Mouse (Mus musculus) CH12.LX (cell line): ENCODE results near the gene Aasdh. TPM values are rescaled to one million over a fixed set of nuclear protein-coding genes. Genes with fewer than 3 reads are reported as not detected.

Experiments used
- DNase-seq: peaks from one replicate; pipeline ENCODE4 v3.0.0-alpha.2; 2013; ENCODE audit errors: extremely low read depth
- H3K27ac ChIP-seq: 2 replicates; pipeline ENCODE4 v1.5.1; 2012; ENCODE audit warnings: low read depth, mild to moderate bottlenecking, control low read depth, moderate library complexity; ENCODE audit not compliant: insufficient read depth
- H3K27me3 ChIP-seq: replicated peaks from 2 replicates; pipeline ENCODE3; 2012; ENCODE audit warnings: inconsistent platforms
- H3K36me3 ChIP-seq, 2 experiments: replicated peaks in 1 of 2; 2 replicates each; pipeline versions ENCODE3 to v1.6.1; 2012; ENCODE audit warnings: inconsistent platforms in 1 of 2, low read length in 1 of 2, mild to moderate bottlenecking in 1 of 2, mixed read lengths in 1 of 2, moderate library complexity in 1 of 2; ENCODE audit not compliant: control insufficient read depth in 1 of 2, insufficient read depth in 1 of 2
- H3K4me1 ChIP-seq, 2 experiments: 2 replicates each; pipeline ENCODE4 v1.6.1; 2012; ENCODE audit warnings: inconsistent platforms in 1 of 2, moderate library complexity in 1 of 2; ENCODE audit not compliant: insufficient read depth in 2 of 2, control insufficient read depth in 1 of 2
- H3K4me2 ChIP-seq: 2 replicates; pipeline ENCODE4 v1.6.1; 2012; ENCODE audit warnings: low read depth, mild to moderate bottlenecking, control low read depth; ENCODE audit not compliant: poor library complexity, insufficient read depth, severe bottlenecking
- H3K4me3 ChIP-seq, 3 experiments: fragments of 150-350 bp in 1 of 3; sonication (generic) in 1 of 3; replicated peaks in 1 of 3; 2 replicates each; pipeline versions ENCODE3 to v1.5.1; 2011 to 2012; ENCODE audit warnings: low read depth in 2 of 3, low read length in 2 of 3, mild to moderate bottlenecking in 2 of 3, moderate library complexity in 2 of 3, control low read depth in 1 of 3, improper control_type of control experiment in 1 of 3, inconsistent platforms in 1 of 3, mixed read lengths in 1 of 3; ENCODE audit not compliant: poor library complexity in 1 of 3
- H3K79me2 ChIP-seq: replicated peaks from 2 replicates; pipeline ENCODE4 v1.6.1; 2012; ENCODE audit warnings: mild to moderate bottlenecking, moderate library complexity; ENCODE audit not compliant: control insufficient read depth, poor library complexity, insufficient read depth, severe bottlenecking; ENCODE audit errors: extremely low read depth
- H3K9ac ChIP-seq: 2 replicates; pipeline ENCODE4 v1.6.1; 2012; ENCODE audit warnings: low read depth, mild to moderate bottlenecking, control low read depth, moderate library complexity; ENCODE audit not compliant: insufficient read depth
- H3K9me3 ChIP-seq: replicated peaks from 2 replicates; pipeline ENCODE3; 2012; ENCODE audit warnings: low read length, inconsistent platforms, mixed read lengths
- BHLHE40 ChIP-seq: IDR thresholded peaks from 2 replicates; pipeline ENCODE4 v1.6.1; 2011; ENCODE audit warnings: mild to moderate bottlenecking, low read depth, low read length, improper control_type of control experiment
- CHD1 ChIP-seq: IDR thresholded peaks from 2 replicates; pipeline ENCODE4 v1.6.1; 2012; ENCODE audit warnings: low read depth, low read length, improper control_type of control experiment, inconsistent platforms
- CHD2 ChIP-seq: IDR thresholded peaks from 2 replicates; pipeline ENCODE4 v1.6.1; 2011; ENCODE audit warnings: low read length, improper control_type of control experiment
- EP300 ChIP-seq: IDR thresholded peaks from 2 replicates; pipeline ENCODE4 v1.6.1; 2011; ENCODE audit warnings: low read length, improper control_type of control experiment
- MAX ChIP-seq: IDR thresholded peaks from 2 replicates; pipeline ENCODE4 v1.6.1; 2011; ENCODE audit warnings: low read length, improper control_type of control experiment
- MXI1 ChIP-seq: IDR thresholded peaks from 2 replicates; pipeline ENCODE4 v1.6.1; 2011; ENCODE audit warnings: mild to moderate bottlenecking, low read depth, low read length, improper control_type of control experiment
- NELFE ChIP-seq: IDR thresholded peaks from 2 replicates; pipeline ENCODE4 v1.6.1; 2011; ENCODE audit warnings: low read depth, low read length, improper control_type of control experiment
- POLR2AphosphoS2 ChIP-seq: IDR thresholded peaks from 2 replicates; pipeline ENCODE4 v1.6.1; 2011; ENCODE audit warnings: low read depth, low read length, improper control_type of control experiment
- SIN3A ChIP-seq: IDR thresholded peaks from 2 replicates; pipeline ENCODE4 v1.6.1; 2012; ENCODE audit warnings: low read length, improper control_type of control experiment, inconsistent platforms
- TBP ChIP-seq: conservative IDR thresholded peaks from 2 replicates; pipeline ENCODE4 v1.6.1; 2011; ENCODE audit warnings: low read depth, low read length, improper control_type of control experiment
- TCF12 ChIP-seq: IDR thresholded peaks from 2 replicates; pipeline ENCODE4 v1.6.1; 2014; ENCODE audit warnings: low read depth, mild to moderate bottlenecking, inconsistent platforms, low read length, improper control_type of control experiment
- USF1 ChIP-seq: IDR thresholded peaks from 2 replicates; pipeline ENCODE4 v1.6.1; 2014; ENCODE audit warnings: low read depth, mild to moderate bottlenecking, inconsistent platforms, low read length, improper control_type of control experiment
- USF2 ChIP-seq: conservative IDR thresholded peaks from 2 replicates; pipeline ENCODE4 v1.6.1; 2011; ENCODE audit warnings: low read depth, low read length, improper control_type of control experiment
- ZC3H11A ChIP-seq: IDR thresholded peaks from 2 replicates; pipeline ENCODE4 v1.6.1; 2012; ENCODE audit warnings: low read depth, mild to moderate bottlenecking, inconsistent platforms, low read length, improper control_type of control experiment
- ZMIZ1 ChIP-seq: IDR thresholded peaks from 2 replicates; pipeline ENCODE4 v1.6.1; 2012; ENCODE audit warnings: low read depth, mild to moderate bottlenecking, inconsistent platforms, low read length, improper control_type of control experiment
- dilution Hi-C: fragments of 300-500 bp; cut with MboI; formaldehyde crosslinking; loops from 2 replicates; pipeline ENCODE4 v1.14.3; 2020; ENCODE audit warnings: low sequenced_read_pairs; ENCODE audit not compliant: extremely low pct_unique_long_range_greater_than_20kb, extremely low pct_ligation_motif_present
- in situ Hi-C: fragments of 300-500 bp; cut with MboI; formaldehyde crosslinking; loops from 3 replicates; pipeline ENCODE4 v1.14.3; 2019; ENCODE audit warnings: low sequenced_read_pairs, low pct_ligation_motif_present, low pct_unique_long_range_greater_than_20kb, mixed read lengths
- polyA plus RNA-seq: library from polyadenylated mRNA; unstranded; fragments of >175 nt; gene quantifications from 2 replicates; pipeline ENCODE4 v1.2.1, GENCODE M21; 2012; ENCODE audit warnings: low read depth; ENCODE audit not compliant: insufficient read length
- total RNA-seq, 2 experiments: library from RNA; depleted of rRNA; stranded (reverse); fragments of 300-350 nt in 1 of 2; fragments of >200 nt in 1 of 2; gene quantifications; 2 replicates each; pipeline ENCODE4 v1.2.3; 2012 to 2014

Gene Aasdh
- total and polyA plus RNA-seq, 3 experiments: 20.9 to 24.2 (median 21.0) TPM

DNA sequence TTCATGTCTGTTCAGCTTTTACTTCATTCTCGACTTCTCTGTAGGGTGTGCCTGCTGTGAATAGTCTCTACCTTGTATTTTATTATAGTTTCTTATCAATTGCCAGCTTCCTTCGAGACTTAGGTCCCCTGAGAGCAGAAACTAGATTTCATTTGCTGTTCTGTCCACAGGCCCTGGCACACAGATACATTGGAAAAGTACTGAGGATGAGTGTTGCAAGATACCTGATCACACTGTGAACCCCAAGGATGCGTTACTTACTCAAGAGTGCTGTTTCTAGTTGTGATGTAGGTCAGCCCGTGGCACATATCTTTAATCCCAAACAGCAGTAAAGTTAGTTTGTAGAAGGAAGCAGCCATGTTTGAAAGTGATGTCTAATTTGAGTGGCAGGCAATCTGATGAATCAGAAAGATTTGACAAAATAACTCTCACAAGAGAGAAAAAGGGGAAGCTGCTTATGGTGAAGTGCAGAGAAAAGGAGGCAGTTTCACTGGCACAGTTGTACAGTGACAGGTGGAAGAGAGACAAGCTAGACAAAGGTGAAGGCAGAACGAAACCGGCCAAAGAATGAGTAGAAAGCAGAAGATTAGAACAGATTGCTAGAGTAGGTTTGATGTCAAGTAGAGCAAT lies 49.1 kb upstream of the Aasdh start:
- peak overlapping the region; percentile 30; the same call in 1 of the 2 replicates for H3K4me2 ChIP-seq
- in situ Hi-C loops: loop anchor here (5.0 kb wide), 1 partner anchor 42 kb away; no protein-coding TSS in a partner anchor
- H3K36me3 ChIP-seq: peaks cover 26 to 50% of the 10 kb centered on the region in 2 experiments
- no peaks in the 10 kb centered on the region for H3K9me3 ChIP-seq
- H3K9ac ChIP-seq: 0 out of 2 replicates have a peak overlapping the region, but pooled peaks have one; percentile 2
- no peak overlapping the region for H3K4me3 ChIP-seq
- H3K27me3 ChIP-seq: no peaks in the 10 kb centered on the region
- peak; percentile 47 for DNase-seq
- peaks cover 61% of the 10 kb centered on the region for H3K79me2 ChIP-seq
- dilution Hi-C loops: no loop called here
- H3K27ac ChIP-seq: no peak overlapping the region
- H3K4me1 ChIP-seq: peaks cover 0 to 41% of the 10 kb centered on the region in 2 experiments; a peak in 2 of 4 replicates
- TF ChIP-seq ZC3H11A (no peak), NELFE (no peak), TBP (0 out of 2 replicates have a peak, but pooled peaks have one; percentile 16), MXI1 (no peak), ZMIZ1 (no peak), USF1 (no peak), CHD2 (no peak)

DNA sequence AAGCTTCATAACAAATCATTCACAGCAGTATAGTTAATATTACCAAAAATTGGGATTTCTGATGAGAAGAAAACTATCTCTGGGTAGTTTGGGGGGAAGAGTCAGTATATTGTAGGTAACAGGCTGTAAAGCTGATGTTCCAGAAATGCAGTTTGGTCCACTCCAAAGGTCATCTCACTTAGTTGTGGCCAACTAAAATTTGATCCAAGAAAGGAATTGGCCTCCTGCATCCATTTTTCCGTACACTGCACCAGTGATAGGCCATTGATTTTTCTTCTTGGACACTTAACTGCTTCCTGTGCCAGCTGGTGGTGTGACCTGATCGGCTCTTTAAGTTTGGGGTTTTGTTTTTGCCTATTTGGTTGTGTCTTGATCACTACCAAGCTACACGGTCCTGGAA lies 48.5 kb upstream of the Aasdh start:
- Histone ChIP-seq H3K27ac (no peak overlapping the region), H3K27me3 (no peaks in the 10 kb centered on the region), H3K4me1 (peaks cover 0 to 42% of the 10 kb centered on the region in 2 experiments; a peak in 2 of 4 replicates), H3K4me3 (no peak overlapping the region), H3K4me2 (peak overlapping the region; percentile 58; the same call in 1 of the 2 replicates), H3K79me2 (peaks cover 66% of the 10 kb centered on the region), H3K9me3 (no peaks in the 10 kb centered on the region), H3K9ac (0 out of 2 replicates have a peak overlapping the region, but pooled peaks have one; percentile 2), H3K36me3 (peaks cover 23 to 47% of the 10 kb centered on the region in 2 experiments)
- in situ Hi-C loops: loop anchor here (5.0 kb wide), 1 partner anchor 41 kb away; no protein-coding TSS in a partner anchor
- TF ChIP-seq EP300 (no peak), USF2 (no peak), SIN3A (no peak), TBP (no peak), CHD1 (no peak), TCF12 (no peak), BHLHE40 (no peak), MAX (no peak), POLR2AphosphoS2 (no peak)
- DNase-seq: no peak
- dilution Hi-C loops: no loop called here
